Mouse (Mus musculus) gastrocnemius, postnatal 36 days (tissue): ENCODE data around the gene Syne1. TPM values are rescaled to one million over a fixed set of nuclear protein-coding genes. Genes with fewer than 3 reads are reported as not detected.

Source experiments
- DNase-seq, 2 experiments: peaks; one replicate each; pipeline ENCODE4 v3.0.0; 2022
- intact Hi-C: fragments of 180-260 bp; cut with DNase I; formaldehyde crosslinking; loops from one replicate; pipeline ENCODE4 v1.15.1; 2025
- total RNA-seq, 2 experiments: library from RNA; stranded (reverse); gene quantifications; 2 replicates each; pipeline ENCODE4 v1.2.3; 2021

Syne1 gene
- total RNA-seq, 2 experiments from 2014 or later: 38.9 to 47.7 TPM

DNA sequence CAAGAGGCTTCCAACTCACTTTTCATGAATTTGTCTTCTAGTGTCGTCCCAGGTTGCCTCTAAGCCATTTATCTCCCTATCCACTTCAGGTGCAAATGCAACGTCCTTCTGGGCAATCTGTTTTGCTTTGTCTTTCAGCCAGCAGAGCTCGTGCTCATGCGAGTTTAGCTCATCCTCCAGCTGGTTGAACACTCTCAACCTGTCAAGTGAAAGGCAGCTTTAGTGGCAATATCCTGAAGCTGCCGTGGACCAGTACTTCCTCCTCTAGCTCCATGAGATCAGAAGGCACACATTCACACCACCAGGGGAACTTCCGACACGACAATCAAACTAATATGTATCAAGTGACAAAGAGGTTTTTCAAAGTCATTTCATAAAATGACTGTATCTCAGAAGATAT is 228.7 kb downstream of the Syne1 start:
- intact Hi-C loops: no loop called here
- no peak for DNase-seq

DNA sequence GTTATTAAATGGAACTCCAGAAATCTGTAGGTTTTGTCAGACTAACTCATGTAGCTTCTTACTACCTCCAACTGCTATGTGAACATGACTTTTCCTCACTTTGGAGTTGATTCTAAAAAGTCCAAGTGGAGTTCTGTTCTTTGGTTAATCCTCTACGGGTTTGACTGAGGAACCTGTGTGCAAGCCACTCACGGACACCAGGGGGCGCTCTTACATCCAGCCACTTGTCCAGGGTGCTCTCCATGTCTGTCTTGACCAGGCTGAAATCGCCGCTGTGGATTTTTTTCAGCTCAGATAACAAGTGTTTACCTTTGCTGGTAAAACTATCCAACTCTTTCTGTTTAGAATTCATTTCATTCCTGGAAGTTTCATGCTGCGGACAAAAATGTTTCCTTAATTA is 233.7 kb downstream of the Syne1 start:
- DNase-seq: peak; percentile 53 to 58
- intact Hi-C loops: no loop called here

DNA sequence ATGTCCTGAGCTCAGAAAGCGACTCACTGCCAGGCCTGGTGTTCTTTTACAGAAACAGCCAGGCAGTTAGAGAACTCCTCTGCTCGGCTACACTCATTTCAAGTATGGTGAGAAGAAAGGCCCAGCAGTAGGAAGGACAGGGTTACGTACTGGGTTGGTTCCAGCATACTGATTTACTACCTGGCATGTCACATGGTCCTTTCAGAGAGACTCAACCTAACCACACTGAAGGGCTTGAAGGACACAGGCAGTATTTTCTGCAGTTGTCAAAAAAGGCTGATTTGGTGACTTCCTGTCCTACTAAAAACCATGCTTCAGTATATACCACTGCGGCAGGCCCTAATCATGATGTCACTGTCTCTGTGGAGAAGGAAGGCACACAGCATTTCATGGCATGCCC is 238.8 kb downstream of the Syne1 start:
- DNase-seq: no peak
- intact Hi-C loops: no loop called here

DNA sequence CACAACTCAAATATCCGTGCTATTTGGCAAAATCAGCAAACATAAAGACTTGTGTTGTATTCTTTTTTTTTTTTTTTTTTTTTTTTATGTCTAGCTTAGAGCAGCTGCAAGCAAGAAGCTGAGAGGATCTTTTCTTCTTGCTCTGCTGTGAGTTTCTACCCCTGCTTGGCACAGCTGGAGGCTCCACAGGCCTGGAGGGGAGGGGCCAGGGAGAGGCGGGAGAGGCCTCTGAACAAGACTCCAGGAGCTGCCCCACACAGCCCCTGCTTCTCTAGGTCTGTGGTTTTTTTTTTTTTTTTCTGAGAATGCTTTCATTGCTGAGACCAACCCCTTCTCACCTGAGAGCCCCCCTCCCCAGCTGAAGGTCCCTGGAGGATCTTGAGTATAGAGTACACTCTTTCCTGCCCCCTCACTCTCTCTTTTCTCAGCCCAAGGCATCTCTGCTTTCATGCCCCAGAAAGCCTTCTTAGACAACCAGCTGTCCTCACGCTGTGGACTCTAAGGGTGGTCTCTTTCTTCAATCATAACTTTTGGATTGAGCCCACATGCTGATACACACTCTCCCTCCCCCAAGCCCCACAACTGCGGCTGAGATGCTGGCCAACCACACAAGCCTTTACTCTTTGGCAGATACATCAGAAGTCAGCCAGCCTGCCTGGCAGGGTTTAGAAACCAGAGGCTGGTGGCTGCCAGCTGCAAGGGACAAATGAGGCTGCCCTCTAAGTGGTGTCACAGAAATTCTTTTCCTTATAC is 241.1 kb downstream of the Syne1 start:
- DNase-seq: peak in 1 of 2 experiments; percentile 25
- intact Hi-C loops: no loop called here

DNA sequence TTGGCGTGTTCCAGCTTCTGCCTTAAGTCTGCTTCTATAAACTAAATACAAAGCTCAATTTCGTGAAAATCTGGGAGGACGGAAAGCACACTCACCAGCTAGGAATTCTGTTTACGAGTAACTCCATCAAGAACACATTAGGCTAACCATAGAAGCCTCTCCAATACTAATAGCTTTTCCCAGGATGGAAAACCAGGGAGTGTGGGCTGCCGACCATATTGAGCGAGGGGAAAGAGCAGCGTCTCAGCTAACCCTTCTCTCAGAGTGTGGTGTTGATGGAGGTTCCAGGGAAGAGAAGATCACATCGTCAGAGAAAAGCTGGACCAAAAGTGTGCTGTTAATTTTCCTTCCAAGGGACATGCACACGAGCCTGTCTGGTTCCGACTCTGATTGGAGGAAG is 241.9 kb downstream of the Syne1 start:
- intact Hi-C loops: no loop called here
- no peak for DNase-seq

DNA sequence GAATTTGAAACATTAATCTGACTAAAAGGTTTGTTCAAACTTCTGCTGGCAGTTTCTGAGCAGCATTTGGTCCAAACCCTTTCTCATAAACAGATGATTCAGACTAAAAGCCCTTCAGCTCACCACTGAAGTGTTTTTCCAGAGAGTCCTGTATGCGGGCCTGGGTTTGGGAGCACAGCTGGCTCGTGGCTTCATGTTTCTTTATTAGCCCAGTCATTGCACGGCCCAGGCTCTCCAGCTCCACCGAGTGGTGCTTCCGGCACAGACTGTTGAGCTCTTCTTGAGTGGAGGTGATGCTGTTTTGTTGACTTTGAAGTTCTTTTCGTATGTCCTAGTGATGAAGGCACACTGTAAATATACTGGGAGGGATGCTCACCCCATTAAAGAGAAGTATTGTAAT is 245.7 kb downstream of the Syne1 start:
- intact Hi-C loops: no loop called here
- DNase-seq: peak; percentile 23 to 33

DNA sequence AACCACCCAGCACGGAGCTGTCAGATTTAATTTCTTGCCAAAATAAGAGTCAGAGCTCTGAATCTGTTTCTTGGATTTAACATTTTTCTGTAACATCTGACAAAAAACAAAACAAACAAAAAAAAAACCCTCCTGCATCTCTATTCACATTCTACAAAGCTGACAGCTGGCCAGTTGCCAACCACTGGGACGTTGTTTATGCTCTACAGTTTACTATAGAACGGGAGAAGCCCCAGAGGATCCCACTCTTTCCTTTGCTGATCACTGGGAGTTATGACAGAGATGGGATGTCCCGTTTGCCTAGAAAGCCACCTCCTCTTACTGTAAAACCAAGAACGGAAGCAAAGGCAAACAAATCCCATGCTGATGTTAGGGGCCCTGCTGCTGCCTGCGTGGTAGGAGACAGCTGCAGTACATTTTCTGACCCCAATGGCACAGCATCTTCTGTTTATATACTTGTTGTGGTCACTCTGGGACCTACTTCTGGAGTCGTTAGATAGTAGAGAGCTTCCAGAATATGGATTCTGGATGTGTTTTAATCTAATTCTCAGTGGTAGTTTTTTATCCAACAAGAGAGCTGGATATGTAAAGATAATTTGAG is 255.9 kb downstream of the Syne1 start:
- no peak for DNase-seq
- intact Hi-C loops: no loop called here

DNA sequence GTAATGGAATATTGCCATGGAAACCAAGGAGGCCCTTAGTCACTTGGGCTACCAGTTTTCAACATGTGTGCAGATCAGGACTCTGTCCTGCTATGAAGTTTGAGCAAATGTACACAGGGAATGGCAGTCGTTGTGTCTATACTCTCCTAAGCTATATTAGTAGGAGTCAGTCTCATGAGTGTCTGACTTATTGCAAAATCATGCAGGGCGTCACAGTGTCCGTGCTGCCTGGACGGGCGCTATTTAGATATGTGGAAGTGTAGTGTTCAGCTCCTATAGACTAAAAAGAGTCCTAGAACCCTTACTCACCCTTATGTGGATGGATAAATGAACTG is 261.7 kb downstream of the Syne1 start:
- intact Hi-C loops: no loop called here
- no peak for DNase-seq

DNA sequence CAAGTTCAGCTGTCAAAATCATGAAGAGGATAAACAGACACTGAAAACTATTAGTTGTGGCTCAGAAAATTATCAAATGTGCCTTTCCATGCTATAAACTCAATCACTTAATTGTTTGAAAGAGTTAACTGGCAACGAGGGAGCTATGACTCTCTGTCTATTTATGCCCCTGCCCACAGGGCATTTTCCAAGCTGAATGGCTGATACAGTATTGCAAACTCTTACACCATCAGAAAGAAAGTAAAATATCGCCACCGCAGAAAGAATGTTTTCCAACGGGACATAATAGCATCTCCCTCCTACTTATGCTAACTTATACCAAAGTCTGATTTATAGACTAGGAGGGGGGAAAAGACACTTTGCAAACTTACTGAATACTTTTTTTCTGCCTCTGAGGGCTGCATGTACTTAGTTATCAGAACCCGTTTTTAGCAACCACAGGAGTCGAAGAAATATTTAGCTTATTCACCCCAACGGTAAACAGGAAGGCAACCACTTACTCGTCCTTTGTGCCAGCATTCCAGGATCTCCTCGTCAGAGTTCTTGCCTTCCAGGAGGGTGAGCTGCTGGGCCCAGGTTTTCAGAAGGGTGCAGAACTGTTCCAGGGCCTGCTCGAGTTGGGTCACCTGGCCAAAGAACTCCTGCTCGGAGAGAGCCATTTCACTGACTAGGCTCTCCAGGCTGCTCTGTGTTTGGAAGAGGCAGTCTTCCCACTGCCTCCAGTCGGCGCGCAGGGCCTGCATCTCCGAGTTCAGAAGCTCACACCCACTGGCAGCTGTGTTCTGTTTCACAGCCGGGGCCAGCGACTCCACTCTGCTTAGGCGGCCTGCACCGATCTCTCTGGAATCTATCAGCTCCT is 262.3 kb downstream of the Syne1 start:
- DNase-seq: peak; percentile 71 to 72
- intact Hi-C loops: no loop called here

DNA sequence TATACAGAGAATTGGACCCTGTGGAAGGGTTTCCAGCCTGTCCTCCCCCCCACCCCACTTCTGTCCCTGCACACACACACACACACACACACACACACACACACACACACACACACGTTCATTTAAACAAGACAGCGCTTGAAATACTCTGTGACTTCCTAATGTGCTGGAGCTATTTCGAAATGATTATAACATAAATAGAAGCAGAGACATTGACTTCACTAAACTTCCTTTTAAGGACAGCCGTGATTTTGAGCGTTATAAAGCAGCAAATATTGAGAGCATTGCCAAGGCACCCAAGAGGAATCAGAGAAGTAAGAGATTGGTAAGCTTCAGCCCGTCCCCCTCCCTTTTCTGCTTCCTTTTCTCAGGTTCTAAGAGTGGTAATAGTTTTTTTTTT is 263.0 kb downstream of the Syne1 start:
- intact Hi-C loops: no loop called here
- DNase-seq: no peak

DNA sequence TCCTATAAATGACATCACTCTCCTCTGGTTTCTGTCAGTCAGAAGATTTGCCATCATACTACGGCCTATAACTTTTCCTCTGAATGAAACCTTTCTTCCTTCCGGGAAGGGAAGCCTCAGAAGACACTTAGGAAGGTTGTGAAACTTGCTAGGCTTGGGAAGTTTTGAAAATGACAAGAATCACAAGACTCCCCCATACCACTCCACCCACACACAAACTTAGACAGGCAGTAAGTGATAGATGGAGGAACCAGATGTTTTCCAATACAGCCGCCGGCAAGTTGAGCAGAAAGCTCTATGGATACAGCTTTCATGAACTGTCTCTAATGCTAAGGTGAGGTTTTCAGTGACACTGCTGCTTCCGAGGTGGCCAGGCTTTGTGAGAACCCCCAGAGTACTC is 275.5 kb downstream of the Syne1 start:
- no peak for DNase-seq
- intact Hi-C loops: no loop called here

DNA sequence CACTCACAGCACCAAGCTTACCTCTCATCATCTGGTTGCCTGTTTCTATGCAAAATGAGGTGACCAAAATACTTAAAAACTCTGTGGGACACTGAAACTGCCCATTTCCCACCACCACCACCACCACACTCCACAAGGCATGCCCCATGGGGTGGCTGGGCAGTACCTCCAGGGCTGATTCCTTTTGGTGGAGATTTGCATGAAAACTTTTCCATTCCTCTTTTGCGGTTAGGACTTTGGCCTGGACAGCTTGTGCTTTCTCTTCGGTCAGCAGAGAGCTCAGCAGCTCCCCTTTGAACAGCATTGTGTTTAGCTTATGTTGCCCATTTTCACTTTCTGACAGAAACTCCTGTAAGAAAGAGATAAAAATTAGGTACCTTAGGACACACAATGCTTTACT is 280.6 kb downstream of the Syne1 start:
- intact Hi-C loops: no loop called here
- no peak for DNase-seq

DNA sequence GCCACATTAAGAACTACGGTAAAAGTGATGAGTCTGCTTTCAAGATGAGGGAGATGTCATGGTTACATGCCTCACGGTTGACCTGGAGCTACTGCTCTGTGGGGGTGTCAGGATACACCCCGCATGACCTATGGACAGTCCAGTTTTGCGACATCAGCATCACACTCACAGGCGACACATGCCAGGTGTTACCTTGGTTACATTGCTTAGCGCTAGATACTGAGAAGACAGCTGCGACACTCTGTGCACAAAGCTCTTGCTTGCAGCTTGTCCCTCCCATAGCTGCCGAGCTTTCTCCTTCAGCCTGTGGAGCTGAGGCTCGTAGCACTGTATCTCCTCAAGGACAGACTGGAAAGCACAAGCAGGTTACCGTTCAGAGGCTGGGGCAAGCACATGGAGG is 286.9 kb downstream of the Syne1 start:
- no peak for DNase-seq
- intact Hi-C loops: no loop called here

DNA sequence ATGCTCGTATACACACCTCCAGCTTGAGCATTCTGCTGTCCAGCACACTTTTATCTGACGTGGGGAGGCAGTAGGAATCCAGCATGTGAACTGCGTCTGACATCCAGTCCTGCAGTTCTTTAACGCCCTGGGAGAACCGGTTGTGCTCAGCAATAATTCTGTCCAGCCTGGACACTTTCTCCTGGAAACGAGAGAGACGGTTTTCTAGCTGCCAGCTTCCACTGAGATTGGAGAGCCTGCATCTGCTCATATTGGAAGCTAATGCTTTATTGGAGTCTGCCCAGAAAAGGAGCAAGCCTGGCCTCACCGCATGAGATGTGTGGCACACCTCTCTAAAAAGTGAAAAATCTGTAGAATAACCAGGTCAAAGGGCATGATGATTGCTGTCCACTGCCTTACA is 288.6 kb downstream of the Syne1 start:
- intact Hi-C loops: no loop called here
- no peak for DNase-seq

DNA sequence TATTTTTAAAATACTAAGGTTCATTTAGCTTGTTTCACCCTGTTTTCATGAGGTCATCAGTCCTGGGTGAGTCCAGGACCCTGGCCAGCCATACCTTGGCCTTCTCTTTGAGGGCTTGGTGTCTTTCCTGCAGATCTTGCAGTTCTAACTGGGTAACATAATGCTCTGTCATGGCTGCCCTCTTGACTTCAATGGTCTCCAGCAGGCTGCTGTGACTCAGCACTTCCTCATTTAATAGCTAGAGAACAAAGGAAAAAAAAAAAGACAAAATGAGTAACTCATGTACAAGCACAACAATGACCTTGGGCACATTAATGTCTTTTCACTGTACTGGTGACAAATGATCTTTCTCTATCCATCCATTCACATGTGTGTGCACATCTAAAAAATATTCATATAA is 294.6 kb downstream of the Syne1 start:
- intact Hi-C loops: no loop called here
- DNase-seq: no peak

DNA sequence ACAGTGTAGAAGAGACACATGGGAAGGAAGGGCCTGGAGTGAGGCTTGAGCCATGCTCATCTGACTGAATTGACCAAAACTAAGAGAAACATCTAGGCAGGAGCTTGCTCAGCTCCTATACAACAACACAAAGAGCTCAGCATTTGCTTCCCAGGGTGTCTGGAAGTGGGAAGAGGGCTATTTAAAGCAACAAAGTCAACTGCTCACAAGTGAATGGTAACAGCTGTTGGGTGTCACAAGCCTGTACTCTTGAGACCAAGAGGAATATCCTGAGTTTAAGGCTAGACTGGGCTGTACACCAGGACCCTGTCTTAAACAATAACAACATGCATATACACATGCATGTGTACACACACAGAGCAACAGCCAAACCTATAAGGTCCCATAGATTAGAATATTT is 297.5 kb downstream of the Syne1 start:
- intact Hi-C loops: no loop called here

DNA sequence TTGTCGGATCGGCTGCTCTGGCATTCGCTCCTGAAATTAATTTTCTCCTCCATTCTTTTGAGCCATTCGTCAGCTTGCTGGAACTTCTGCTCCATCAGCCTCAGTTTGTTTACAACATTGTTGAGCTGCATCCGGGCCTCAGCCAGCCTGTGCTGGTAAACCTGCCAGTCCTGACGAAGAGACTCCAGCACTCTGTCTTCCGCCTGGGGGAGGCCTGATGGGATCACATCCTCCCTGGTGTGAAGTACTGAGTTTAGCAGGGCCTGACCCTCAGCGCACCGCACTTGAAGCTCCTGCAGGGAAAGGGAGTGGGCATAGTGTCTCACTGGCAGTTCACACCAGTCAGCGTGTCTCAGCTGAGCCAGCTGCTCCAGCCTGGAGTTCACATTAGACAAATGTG is 300.6 kb downstream of the Syne1 start:
- intact Hi-C loops: no loop called here
- no peak for DNase-seq

More for the DNA sequence above, 297.5 kb downstream of the Syne1 start:
- DNase-seq: no peak

DNA sequence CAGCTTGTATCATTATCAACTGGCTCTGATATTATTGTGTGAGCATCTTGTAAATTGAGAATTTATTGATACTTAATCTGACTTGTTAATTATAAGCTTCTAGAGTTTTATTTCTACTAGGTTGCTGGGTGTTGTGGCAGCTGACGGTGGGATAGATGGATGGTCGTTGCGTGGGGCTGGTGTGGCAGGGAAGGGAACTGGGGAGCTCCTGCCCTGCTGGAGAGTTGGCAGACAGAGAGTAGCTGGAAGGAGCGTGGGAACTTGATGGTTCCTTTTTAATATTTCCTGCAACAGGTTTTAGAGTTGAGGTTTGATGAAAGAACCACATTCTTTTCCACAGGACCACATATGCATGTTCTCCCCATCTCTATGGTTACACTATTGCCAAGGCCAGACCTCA is 311.6 kb downstream of the Syne1 start:
- intact Hi-C loops: no loop called here

DNA sequence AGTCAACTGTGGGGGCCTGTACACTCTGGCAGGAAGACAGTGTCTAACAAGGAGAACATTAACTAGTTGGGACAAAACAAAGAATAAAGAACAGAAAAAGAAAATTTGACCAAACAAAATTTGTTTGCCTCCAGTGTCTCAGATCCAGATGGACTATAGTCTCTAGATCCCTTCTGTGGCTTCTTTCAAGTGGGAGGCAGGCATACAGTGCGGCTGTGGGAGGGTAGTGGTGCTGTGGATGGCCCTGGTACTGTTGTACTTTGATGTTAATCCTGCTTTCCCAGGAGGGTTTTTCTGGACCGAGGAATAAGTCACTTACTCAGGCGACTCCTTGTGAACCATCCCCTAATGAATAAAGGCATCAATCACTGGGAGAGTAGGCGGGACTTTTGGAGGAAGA is 314.4 kb downstream of the Syne1 start:
- DNase-seq: no peak
- intact Hi-C loops: no loop called here

More for the DNA sequence above, 311.6 kb downstream of the Syne1 start:
- no peak for DNase-seq

DNA sequence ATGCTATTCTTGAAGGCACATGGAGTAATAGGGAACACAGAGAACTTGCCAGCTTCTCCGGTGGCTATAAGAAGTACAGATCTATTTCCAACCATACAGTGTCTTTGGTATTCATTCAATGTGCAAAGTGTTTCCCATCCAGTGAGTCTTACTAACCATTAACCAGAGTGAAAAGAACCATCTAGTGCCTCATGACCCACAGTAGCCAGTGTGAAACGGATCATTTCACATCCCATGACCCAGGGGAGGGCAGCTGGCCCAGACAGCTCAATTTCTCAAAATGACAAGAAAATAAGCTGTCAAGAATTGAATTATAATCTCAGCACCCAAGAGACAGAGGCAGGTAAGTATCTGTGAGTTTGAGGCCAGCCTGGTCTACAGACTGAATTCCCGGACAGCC is 315.1 kb downstream of the Syne1 start:
- intact Hi-C loops: no loop called here
- DNase-seq: no peak

DNA sequence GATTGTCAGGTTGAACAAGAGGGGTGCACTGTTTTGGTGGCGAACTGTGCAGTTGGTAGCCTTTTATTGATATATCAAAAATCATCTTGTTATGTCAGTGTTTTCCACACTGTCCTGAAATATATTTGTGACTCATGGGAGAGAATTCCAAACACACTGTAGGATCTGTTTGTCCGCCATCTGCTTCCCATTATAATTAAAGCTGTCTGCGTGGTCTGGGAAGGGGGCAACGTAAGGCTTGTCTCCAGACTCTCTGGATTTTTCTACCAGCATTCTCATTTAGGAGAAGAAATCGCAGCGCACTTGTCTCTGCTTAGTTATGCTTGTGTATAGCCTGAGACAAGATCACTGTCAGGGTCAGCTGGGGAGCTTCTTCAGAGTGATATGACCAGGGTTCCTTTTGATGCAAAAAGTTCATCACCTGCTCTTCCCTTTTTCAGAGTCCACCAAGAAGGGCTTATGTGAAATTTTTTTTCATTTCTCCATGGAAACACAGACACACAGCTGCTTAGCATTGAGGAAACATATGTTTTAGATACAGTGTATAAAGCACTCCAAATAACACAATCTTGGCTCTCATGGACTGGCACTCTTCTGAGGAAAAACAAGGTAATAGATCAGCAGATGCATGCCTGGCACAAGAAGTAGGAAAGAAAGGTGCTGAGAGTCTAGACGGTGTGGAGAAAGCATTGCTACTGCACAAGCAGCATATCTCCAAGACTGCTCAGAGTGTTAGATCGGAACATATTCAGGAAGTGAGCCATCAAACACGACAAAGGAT is 316.4 kb downstream of the Syne1 start:
- intact Hi-C loops: no loop called here
- DNase-seq: no peak
